Mouse (Mus musculus): Measurements from ENCODE around the gene Slc6a16. TPM values are rescaled to one million over a fixed set of nuclear protein-coding genes. Genes with fewer than 3 reads are reported as not detected.

Slc6a16 gene
- total and polyA plus RNA-seq, 3 experiments: 0.27 TPM; not detected in 2

DNA sequence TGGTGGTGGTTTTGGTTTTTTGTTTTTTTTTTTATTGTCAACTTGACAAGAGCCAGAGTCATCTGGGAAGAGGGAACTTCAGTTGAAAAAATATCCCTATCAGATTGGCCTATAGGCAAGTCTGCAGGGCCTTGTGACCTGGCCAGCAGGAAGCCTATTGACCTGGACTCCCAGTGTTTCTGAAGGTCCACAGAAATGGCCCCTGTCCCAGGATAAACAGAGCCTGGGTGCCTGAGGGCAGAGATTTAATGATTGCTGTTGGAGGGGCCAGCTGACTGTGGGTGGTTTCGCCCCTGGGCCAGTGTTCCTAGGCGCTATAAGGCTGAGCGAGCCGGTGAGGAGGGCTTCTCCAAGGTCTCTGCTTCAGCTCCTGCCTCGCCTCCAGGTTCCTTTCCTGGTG lies 27.2 kb upstream of the Slc6a16 start:
- Histone ChIP-seq H3K9me3 (replicated peaks) (no peaks in the 10 kb centered on the region), H3K4me1 (ENCODE audit: insufficient read depth, low read depth, low read length) (peaks cover 11% of the 10 kb centered on the region), H3K36me3 (replicated peaks) (no peaks in the 10 kb centered on the region), H3K4me3 (ENCODE audit: low read depth, low read length) (no peak overlapping the region), H3K27me3 (ENCODE audit: insufficient read depth, low read length) (peaks cover 62% of the 10 kb centered on the region)
- no peak for DNase-seq (ENCODE audit: low spot score)
- ATAC-seq (ENCODE audit: extremely low read depth, insufficient number of reproducible peaks, low FRiP score, poor library complexity, severe bottlenecking): no peak
- no peak for TF ChIP-seq TAL1 (conservative IDR thresholded peaks at IDR 0.05; ENCODE audit: low read depth, low read length)
- no peak for TF ChIP-seq GATA1 (IDR thresholded peaks at IDR 0.05; ENCODE audit: borderline replicate concordance, low read length)

DNA sequence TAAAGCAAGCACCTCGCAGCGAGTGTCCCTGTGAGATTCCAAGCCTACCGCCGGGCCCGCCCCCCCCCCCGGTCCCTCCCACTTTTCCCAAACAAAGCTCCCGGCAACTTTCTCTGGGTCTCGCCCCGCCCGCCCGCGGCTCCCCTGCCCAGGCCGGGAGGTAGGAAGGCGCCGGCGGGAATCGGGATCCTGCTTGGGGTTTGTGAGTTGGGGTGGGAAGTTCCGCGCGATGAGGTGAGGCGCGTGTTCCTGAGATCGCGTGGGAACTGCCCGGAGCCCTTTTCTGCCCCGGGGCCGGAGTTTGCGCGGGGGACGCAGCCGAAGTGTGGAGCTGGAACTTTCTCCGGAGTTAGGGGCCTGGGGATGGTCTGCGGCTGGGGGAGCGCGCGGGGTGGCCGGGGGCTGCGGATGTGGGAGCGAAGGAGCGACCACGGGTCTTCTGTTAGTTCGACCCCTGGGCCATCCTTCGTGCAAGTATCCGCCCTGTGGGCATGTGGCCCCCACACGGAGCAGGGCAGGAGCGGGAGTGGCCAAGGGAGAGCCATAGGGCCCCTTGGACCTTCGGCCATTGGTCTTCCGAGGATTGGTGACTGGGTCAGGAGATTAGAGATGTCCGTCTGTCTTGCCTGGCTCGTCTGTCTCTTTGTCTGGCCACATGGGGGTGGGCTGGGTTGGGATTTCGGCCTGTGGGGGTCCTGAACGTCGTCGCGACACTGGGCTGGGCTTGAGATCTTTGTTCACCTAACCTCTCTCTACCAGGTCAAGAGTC lies 25.0 kb upstream of the Slc6a16 start, which contains the start of gene Tead2:
Tead2 (plus strand) TSS at position 81 of the 769 bp plus-strand sequence.
- DNase-seq (ENCODE audit: low spot score) (no peak), ATAC-seq (ENCODE audit: extremely low read depth, insufficient number of reproducible peaks, low FRiP score, poor library complexity, severe bottlenecking) (no peak)
- TF ChIP-seq POLR2AphosphoS5 (IDR thresholded peaks at IDR 0.05; ENCODE audit: insufficient replicate concordance, low read depth, low read length): no peak
- TF ChIP-seq GATA2 (IDR thresholded peaks at IDR 0.05; ENCODE audit: borderline replicate concordance, low read depth, low read length): no peak
- TF ChIP-seq TAL1 (conservative IDR thresholded peaks at IDR 0.05; ENCODE audit: low read depth, low read length): no peak
- TF ChIP-seq GATA1 (IDR thresholded peaks at IDR 0.05; ENCODE audit: borderline replicate concordance, low read length): no peak
- TF ChIP-seq CTCF (IDR thresholded peaks at IDR 0.05; ENCODE audit: low read depth, low read length): no peak
- Histone ChIP-seq H3K27me3 (ENCODE audit: insufficient read depth, low read length) (peaks cover 66% of the 10 kb centered on the region), H3K9me3 (replicated peaks) (no peaks in the 10 kb centered on the region), H3K4me3 (ENCODE audit: low read depth, low read length) (no peak within 1 kb of the TSS), H3K4me1 (ENCODE audit: insufficient read depth, low read depth, low read length) (peaks cover 11% of the 10 kb centered on the region), H3K36me3 (replicated peaks) (no peaks in the 10 kb centered on the region)

DNA sequence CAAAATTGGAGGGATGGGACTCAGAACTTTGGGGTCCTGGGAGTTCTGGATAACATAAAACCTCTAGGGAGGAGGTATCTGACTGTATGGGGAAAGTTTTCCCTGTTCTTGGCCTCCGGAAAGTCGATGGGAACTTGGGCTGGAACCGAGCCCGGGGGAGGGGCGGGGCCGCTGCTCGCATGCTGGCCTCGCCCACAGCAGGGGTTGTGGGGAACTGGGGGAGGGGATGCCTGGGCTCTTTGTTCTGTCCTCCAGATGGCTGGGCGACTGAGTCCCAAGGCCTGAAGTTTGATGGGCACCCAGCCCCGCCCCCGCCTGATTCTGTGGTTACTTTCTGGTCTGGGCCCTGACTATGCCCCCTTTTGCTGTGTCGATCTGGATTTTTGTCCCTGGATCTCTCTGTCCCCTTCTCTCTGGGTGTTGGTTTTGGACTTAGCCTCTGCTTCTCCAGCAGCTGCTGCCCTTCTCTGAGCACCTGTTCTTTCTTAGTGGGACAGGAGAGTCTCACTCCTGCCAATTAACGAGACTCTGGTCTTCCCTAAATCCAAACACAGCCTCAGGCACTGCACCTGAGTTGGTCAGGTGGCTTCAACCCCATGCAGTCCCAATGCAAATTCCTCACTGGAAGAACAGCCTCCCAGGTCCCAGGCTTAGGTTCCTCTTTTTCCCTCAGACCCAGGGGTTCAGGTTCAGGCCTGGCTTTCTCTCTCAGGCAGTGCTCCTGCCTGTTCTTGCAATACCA lies 24.3 kb upstream of the Slc6a16 start:
- Histone ChIP-seq H3K36me3 (replicated peaks) (no peaks in the 10 kb centered on the region), H3K4me1 (ENCODE audit: insufficient read depth, low read depth, low read length) (peaks cover 7% of the 10 kb centered on the region), H3K27me3 (ENCODE audit: insufficient read depth, low read length) (peaks cover 60% of the 10 kb centered on the region), H3K4me3 (ENCODE audit: low read depth, low read length) (no peak overlapping the region), H3K9me3 (replicated peaks) (no peaks in the 10 kb centered on the region)
- TF ChIP-seq CTCF (IDR thresholded peaks at IDR 0.05; ENCODE audit: low read depth, low read length): no peak
- TF ChIP-seq POLR2AphosphoS5 (IDR thresholded peaks at IDR 0.05; ENCODE audit: insufficient replicate concordance, low read depth, low read length): no peak
- no peak for TF ChIP-seq TAL1 (conservative IDR thresholded peaks at IDR 0.05; ENCODE audit: low read depth, low read length)
- no peak for ATAC-seq (ENCODE audit: extremely low read depth, insufficient number of reproducible peaks, low FRiP score, poor library complexity, severe bottlenecking)
- no peak for DNase-seq (ENCODE audit: low spot score)

DNA sequence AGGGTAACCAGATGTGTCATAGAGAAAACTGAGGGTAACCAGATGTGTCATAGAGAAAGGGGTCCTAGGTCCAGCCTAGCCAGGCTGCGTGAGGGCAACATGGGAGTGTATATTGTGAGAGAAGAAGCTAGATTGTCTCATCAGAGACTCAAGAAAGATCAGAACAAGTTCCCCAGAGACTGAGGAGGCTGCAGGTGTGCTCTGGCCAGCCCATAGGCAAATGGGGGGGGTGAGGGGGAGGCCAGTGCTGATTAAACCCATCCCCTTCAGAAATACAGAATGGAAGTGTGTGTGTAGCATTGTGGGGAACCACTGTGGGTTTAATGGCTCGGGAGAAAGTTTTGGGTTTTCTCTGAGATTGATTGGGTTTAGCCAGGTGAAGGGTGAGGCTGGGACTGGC lies 19.2 kb upstream of the Slc6a16 start:
- TF ChIP-seq GATA1 (IDR thresholded peaks at IDR 0.05; ENCODE audit: borderline replicate concordance, low read length) (no peak), POLR2AphosphoS5 (IDR thresholded peaks at IDR 0.05; ENCODE audit: insufficient replicate concordance, low read depth, low read length) (no peak), GATA2 (IDR thresholded peaks at IDR 0.05; ENCODE audit: borderline replicate concordance, low read depth, low read length) (no peak), CTCF (IDR thresholded peaks at IDR 0.05; ENCODE audit: low read depth, low read length) (no peak), TAL1 (conservative IDR thresholded peaks at IDR 0.05; ENCODE audit: low read depth, low read length) (no peak)

DNA sequence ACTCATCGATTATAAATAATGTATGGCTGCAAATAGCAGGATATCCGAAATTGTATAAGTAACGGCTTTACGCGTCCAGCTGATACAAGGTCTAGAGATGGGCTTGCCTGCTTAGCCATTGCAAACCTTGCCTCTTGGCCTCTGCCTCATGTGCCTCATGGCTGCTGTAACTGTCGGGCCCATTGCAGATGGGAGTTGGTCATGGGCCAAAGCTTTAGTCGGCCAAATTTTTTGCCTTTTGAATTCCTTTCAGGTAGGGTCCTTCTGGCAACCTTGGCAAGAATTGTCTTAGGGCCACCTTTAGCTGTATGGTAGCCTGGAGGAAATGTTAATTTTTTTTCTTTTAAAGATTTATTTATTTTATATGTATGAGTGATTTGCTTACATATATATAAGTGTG lies 16.1 kb upstream of the Slc6a16 start:
- Histone ChIP-seq H3K36me3 (replicated peaks) (no peaks in the 10 kb centered on the region), H3K4me3 (ENCODE audit: low read depth, low read length) (no peak overlapping the region), H3K9me3 (replicated peaks) (no peaks in the 10 kb centered on the region), H3K27me3 (ENCODE audit: insufficient read depth, low read length) (peaks cover 56% of the 10 kb centered on the region), H3K4me1 (ENCODE audit: insufficient read depth, low read depth, low read length) (no peaks in the 10 kb centered on the region; the same call in none of the 2 replicates)
- TF ChIP-seq GATA1 (IDR thresholded peaks at IDR 0.05; ENCODE audit: borderline replicate concordance, low read length) (no peak), POLR2AphosphoS5 (IDR thresholded peaks at IDR 0.05; ENCODE audit: insufficient replicate concordance, low read depth, low read length) (no peak), TAL1 (conservative IDR thresholded peaks at IDR 0.05; ENCODE audit: low read depth, low read length) (no peak), GATA2 (IDR thresholded peaks at IDR 0.05; ENCODE audit: borderline replicate concordance, low read depth, low read length) (no peak), CTCF (IDR thresholded peaks at IDR 0.05; ENCODE audit: low read depth, low read length) (no peak)
- DNase-seq (ENCODE audit: low spot score) (no peak), ATAC-seq (ENCODE audit: extremely low read depth, insufficient number of reproducible peaks, low FRiP score, poor library complexity, severe bottlenecking) (no peak)

More for the DNA sequence above, 19.2 kb upstream of the Slc6a16 start:
- ATAC-seq (ENCODE audit: extremely low read depth, insufficient number of reproducible peaks, low FRiP score, poor library complexity, severe bottlenecking) (no peak), DNase-seq (ENCODE audit: low spot score) (no peak)
- Histone ChIP-seq H3K27me3 (ENCODE audit: insufficient read depth, low read length) (peaks cover 59% of the 10 kb centered on the region), H3K9me3 (replicated peaks) (no peaks in the 10 kb centered on the region), H3K36me3 (replicated peaks) (no peaks in the 10 kb centered on the region), H3K4me3 (ENCODE audit: low read depth, low read length) (no peak overlapping the region), H3K4me1 (ENCODE audit: insufficient read depth, low read depth, low read length) (no peaks in the 10 kb centered on the region; the same call in 1 of the 2 replicates)

DNA sequence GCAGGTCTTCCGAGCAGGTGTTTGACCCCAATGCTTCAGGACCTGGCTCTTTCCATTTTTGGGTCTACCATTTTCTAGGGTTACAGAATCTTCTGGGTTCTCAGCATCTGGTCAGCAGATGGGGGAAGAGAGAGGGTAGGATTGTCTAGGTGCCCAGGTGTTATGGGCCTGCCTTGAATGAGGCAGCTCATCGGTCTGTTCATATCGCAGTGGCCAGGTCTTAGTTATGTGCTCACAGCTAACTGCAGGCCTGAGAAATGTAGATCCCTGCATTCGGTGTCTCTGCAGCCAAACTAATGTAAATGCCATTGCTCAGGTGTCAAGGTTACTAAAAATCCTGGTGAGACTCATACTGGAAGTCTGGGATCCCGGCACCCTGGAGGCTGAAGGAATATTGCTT lies 14.5 kb upstream of the Slc6a16 start:
- no peak for TF ChIP-seq CTCF (IDR thresholded peaks at IDR 0.05; ENCODE audit: low read depth, low read length)
- TF ChIP-seq GATA1 (IDR thresholded peaks at IDR 0.05; ENCODE audit: borderline replicate concordance, low read length): no peak
- no peak for TF ChIP-seq GATA2 (IDR thresholded peaks at IDR 0.05; ENCODE audit: borderline replicate concordance, low read depth, low read length)
- TF ChIP-seq TAL1 (conservative IDR thresholded peaks at IDR 0.05; ENCODE audit: low read depth, low read length): no peak
- no peak for TF ChIP-seq POLR2AphosphoS5 (IDR thresholded peaks at IDR 0.05; ENCODE audit: insufficient replicate concordance, low read depth, low read length)
- Histone ChIP-seq H3K36me3 (replicated peaks) (peaks cover 3% of the 10 kb centered on the region), H3K27me3 (ENCODE audit: insufficient read depth, low read length) (peaks cover 50% of the 10 kb centered on the region), H3K4me1 (ENCODE audit: insufficient read depth, low read depth, low read length) (peaks cover 4% of the 10 kb centered on the region), H3K9me3 (replicated peaks) (no peaks in the 10 kb centered on the region), H3K4me3 (ENCODE audit: low read depth, low read length) (no peak overlapping the region)
- DNase-seq (ENCODE audit: low spot score) (no peak), ATAC-seq (ENCODE audit: extremely low read depth, insufficient number of reproducible peaks, low FRiP score, poor library complexity, severe bottlenecking) (no peak)

Data from G1E (cell line).